Mouse (Mus musculus) intestine, embryonic 16.5 days (tissue): ENCODE results near the gene Gm8978. TPM values are rescaled to one million over a fixed set of nuclear protein-coding genes. Genes with fewer than 3 reads are reported as not detected.
"Not testable (repeated sequence)": the region's sequence is repeated elsewhere in the genome, so short reads cannot be mapped to it uniquely, and the experiment has no call there.

Experiments used
- ATAC-seq: fragments of 200-750 bp; cut with Nextera tagmentation; 2 replicates; pipeline ENCODE4 v1.8.0; 2017; ENCODE audit warnings: moderate TSS enrichment, moderate library complexity
- H3K27ac ChIP-seq: fragments of 300-500 bp; sonication (generic); 2 replicates; pipeline ENCODE4 v1.5.1; 2014; ENCODE audit warnings: mild to moderate bottlenecking, low read length
- H3K27me3 ChIP-seq: fragments of 300-500 bp; sonication (generic); replicated peaks from 2 replicates; pipeline ENCODE4 v1.6.1; 2014; ENCODE audit warnings: low read length, control low read depth, mixed read lengths; ENCODE audit not compliant: control insufficient read depth, insufficient read depth
- H3K36me3 ChIP-seq: fragments of 300-500 bp; sonication (generic); 2 replicates; pipeline ENCODE4 v1.6.1; 2014; ENCODE audit warnings: low read length, control low read depth; ENCODE audit not compliant: control insufficient read depth, insufficient read depth
- H3K4me1 ChIP-seq: fragments of 300-500 bp; sonication (generic); 2 replicates; pipeline ENCODE4 v1.6.1; 2014; ENCODE audit warnings: low read length, control low read depth, mixed read lengths; ENCODE audit not compliant: control insufficient read depth, insufficient read depth
- H3K4me2 ChIP-seq: fragments of 300-500 bp; sonication (generic); 2 replicates; pipeline ENCODE4 v1.6.1; 2014; ENCODE audit warnings: low read depth, low read length, control low read depth
- H3K4me3 ChIP-seq: fragments of 300-500 bp; sonication (generic); 2 replicates; pipeline ENCODE4 v1.5.1; 2014; ENCODE audit warnings: mild to moderate bottlenecking, low read length
- H3K9ac ChIP-seq: fragments of 300-500 bp; sonication (generic); 2 replicates; pipeline ENCODE4 v1.6.1; 2014; ENCODE audit warnings: low read depth, low read length
- H3K9me3 ChIP-seq: fragments of 300-500 bp; sonication (generic); 2 replicates; pipeline ENCODE4 v1.6.1; 2016; ENCODE audit warnings: low read length, control low read depth; ENCODE audit not compliant: control insufficient read depth
- WGBS: fragments of 180-500 bp; shearing (Covaris S2); extraction: QIAGEN DNeasy Blood & Tissue Kit; methylation state at CpG from one replicate; pipeline ENCODE4 v1.1.7; 2014; 5-methylcytosine and 5-hydroxymethylcytosine counted together
- microRNA-seq: library from miRNA; unstranded; fragments of <30 nt; microRNA quantifications from one replicate; pipeline ENCODE4, GENCODE M21; 2016
- polyA plus RNA-seq: library from polyadenylated mRNA; unstranded; fragments of >200 nt; fragmentation: Nextera tagmentation; extraction: Ambion mirVana; gene quantifications from 2 replicates; pipeline ENCODE4 v1.2.1, GENCODE M21; 2015

The Gm8978 gene
- 0.06 TPM in 1 of 2 replicates, not detected in the other for polyA plus RNA-seq

GRCm38 (mm10) chr19:33625152-33625551 lies at the start of gene Gm8978:
Gene Gm8978 (minus strand): TSS chr19:33625252.
- not testable (repeated sequence) for H3K27me3 ChIP-seq, ATAC-seq

DNA sequence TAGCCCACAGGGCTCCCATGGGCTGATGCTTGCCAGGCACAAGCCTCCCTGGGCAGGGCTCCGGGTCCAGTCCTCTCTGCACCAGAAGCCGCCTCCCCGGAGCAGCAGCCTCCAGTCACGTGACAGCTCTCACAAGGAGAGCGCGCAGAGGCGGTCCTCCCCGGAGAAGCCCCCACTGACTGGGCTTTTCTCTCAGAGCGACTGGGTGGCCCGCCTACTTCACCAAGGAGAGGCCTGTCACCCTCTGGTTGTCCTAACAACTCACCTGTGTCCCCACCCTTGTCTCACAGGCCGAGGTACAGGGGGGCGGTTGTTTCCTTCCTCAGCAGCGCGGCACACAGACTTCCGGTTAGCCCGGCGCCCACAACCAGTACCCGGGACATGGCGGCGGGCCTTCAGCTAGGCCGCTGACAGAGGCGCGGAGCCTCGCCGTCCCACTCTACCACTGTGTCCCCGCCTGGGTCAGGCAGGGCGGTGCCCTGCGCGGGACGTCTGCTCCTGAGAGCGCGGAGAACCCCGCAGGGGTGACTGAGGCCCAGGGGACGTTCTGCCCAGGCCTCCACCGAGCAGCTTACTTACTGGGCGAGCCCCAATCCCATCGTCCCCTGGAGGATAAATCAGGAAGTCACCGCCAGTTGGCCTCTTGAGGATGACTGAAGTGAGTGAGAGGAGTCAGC lies 35.3 kb downstream of the Gm8978 start:
- not testable (repeated sequence) for H3K27me3 ChIP-seq, H3K4me1 ChIP-seq, H3K36me3 ChIP-seq, H3K9me3 ChIP-seq, H3K27ac ChIP-seq
- Histone ChIP-seq H3K4me3 (peak overlapping the region; percentile 46), H3K4me2 (peak overlapping the region; percentile 56), H3K9ac (peak overlapping the region; percentile 57; the same call in 1 of the 2 replicates)
- peak; percentile 99 for ATAC-seq
- 4% methylated on average over 10 of the region's 38 CpGs for WGBS

More at GRCm38 (mm10) chr19:33625152-33625551, at the start of gene Gm8978:
- H3K4me2 ChIP-seq, H3K36me3 ChIP-seq, H3K9ac ChIP-seq, H3K4me1 ChIP-seq, H3K9me3 ChIP-seq, H3K27ac ChIP-seq, H3K4me3 ChIP-seq: not testable (repeated sequence)

DNA sequence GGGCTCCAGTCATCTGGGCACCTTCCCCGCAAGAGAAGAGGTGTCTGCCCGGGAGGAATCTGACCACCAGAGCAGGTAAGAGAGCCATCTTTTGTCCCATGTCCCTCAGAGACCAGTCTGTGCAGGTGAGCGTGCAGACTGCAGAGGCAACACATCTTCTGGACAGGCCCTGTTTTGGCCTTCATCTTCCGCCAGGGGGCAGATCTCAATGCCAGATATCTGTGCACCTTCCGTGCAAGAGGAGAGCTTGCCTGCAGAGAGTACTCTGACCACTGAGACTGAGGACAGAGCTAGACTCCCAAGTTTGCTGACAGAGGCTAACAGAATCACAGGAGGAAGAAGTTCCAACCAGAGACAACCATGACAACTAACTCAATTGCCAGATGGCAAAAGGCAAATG lies 56.5 kb downstream of the Gm8978 start:
- not testable (repeated sequence) for H3K4me2 ChIP-seq, H3K27me3 ChIP-seq, H3K27ac ChIP-seq, H3K9ac ChIP-seq, H3K4me3 ChIP-seq, H3K36me3 ChIP-seq, H3K9me3 ChIP-seq, ATAC-seq, H3K4me1 ChIP-seq
- 77% methylated on average over 5 of the region's 5 CpGs for WGBS

Small RNA genes lying within 50 kb of the gene (microRNA-seq; reads per million reads assigned to microRNA genes)
- not detected for gene Gm27440

Other genes with a start within 250 kb of the Gm8978 start
- gene Rnls, start 233.0 kb downstream of the Gm8978 start, polyA plus RNA-seq, result 7.7 and 8.4 TPM in 2 replicates
- not detected in 2 replicates for gene Lipo4, start 107.5 kb downstream of the Gm8978 start, polyA plus RNA-seq
- 0.07 and 0.17 TPM in 2 replicates for gene Lipo2, start 126.1 kb upstream of the Gm8978 start, polyA plus RNA-seq
- 14.9 and 17.4 TPM in 2 replicates for gene Lipo3, start 136.7 kb upstream of the Gm8978 start, polyA plus RNA-seq
- not detected in 2 replicates for gene Lipo1, start 162.2 kb upstream of the Gm8978 start, polyA plus RNA-seq